In the genomic region with DNA sequence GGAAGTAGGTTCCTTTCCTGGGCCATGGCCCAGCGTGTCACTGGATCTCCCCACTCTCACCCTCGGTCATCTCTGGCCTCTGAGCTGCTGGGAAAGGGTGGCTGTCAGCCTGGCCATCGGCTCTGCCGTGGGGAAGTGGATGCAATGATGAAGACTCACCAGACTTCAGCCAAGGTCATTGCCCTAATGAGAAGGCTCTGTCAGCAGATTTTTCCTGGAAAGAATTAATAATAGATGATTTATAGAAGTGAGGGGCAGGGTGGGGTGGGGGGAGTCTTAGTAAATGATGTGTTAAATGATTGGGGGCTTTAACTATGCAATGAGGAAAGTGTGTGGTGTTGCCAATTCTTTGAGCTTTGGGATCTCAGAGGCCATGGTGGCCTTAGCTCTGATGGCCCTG, we compare ENCODE assay signal across 19 mouse cellular contexts.
"Had no signal": no experiment of that assay in that cellular context is flagged by ENCODE, and none has a peak within 500 bp of the region (broad histone marks: within the 10 kb centered on the region; RNA-seq: fewer than 3 reads in every experiment).

No protein-coding gene starts in this region.

- H3K4me3 ChIP-seq: limb, embryonic 13.5 days; limb, embryonic 15.5 days; liver, embryonic 13.5 days; liver, embryonic 15.5 days; midbrain, embryonic 10.5 days; midbrain, embryonic 12.5 days; myocyte; neural tube, embryonic 13.5 days; neural tube, embryonic 15.5 days; stomach, embryonic 15.5 days had no signal

- ATAC-seq: midbrain, embryonic 16.5 days had no signal

- H3K27ac ChIP-seq: limb, embryonic 13.5 days; limb, embryonic 15.5 days; liver, embryonic 13.5 days; liver, embryonic 15.5 days; midbrain, embryonic 10.5 days; midbrain, embryonic 12.5 days; neural tube, embryonic 13.5 days; neural tube, embryonic 15.5 days; stomach, embryonic 15.5 days; stomach, postnatal 0 days had no signal

- H3K9ac ChIP-seq: limb, embryonic 13.5 days; limb, embryonic 15.5 days; liver, embryonic 13.5 days; liver, embryonic 15.5 days; midbrain, embryonic 12.5 days; neural tube, embryonic 13.5 days; neural tube, embryonic 15.5 days; stomach, embryonic 15.5 days had no signal

- H3K4me1 ChIP-seq: liver, embryonic 15.5 days had no signal

- H3K9me3 ChIP-seq: limb, embryonic 13.5 days; limb, embryonic 15.5 days; liver, embryonic 13.5 days; liver, embryonic 15.5 days; midbrain, embryonic 10.5 days; midbrain, embryonic 12.5 days; neural tube, embryonic 13.5 days; neural tube, embryonic 15.5 days; stomach, embryonic 15.5 days had no signal

- H3K36me3 ChIP-seq: neural tube, embryonic 15.5 days had no signal

- DNase-seq: liver, embryonic 13.5 days; midbrain, embryonic 14.5 days; retina, postnatal 1 day; right cerebral cortex, adult 18-20 months; right cerebral cortex, postnatal 25 days; thymus, adult 2 months; thymus, postnatal 25 days; thymus, postnatal 4 days had no signal

- H3K4me2 ChIP-seq: limb, embryonic 13.5 days; limb, embryonic 15.5 days; liver, embryonic 13.5 days; liver, embryonic 15.5 days; midbrain, embryonic 12.5 days; neural tube, embryonic 13.5 days; neural tube, embryonic 15.5 days; stomach, embryonic 15.5 days had no signal

- H3K27me3 ChIP-seq: limb, embryonic 13.5 days; limb, embryonic 15.5 days; liver, embryonic 13.5 days; liver, embryonic 15.5 days; midbrain, embryonic 12.5 days; neural tube, embryonic 13.5 days; neural tube, embryonic 15.5 days; stomach, embryonic 15.5 days had no signal
